Mouse (Mus musculus) liver, embryonic 14.5 days (tissue): ENCODE measurements around the gene Cox19. TPM values are rescaled to one million over a fixed set of nuclear protein-coding genes. Genes with fewer than 3 reads are reported as not detected.
A peak's percentile ranks its signal among the peaks of the same experiment; 100 is the strongest.

Experiments used
- ATAC-seq: fragments of 200-750 bp; cut with Nextera tagmentation; 2 replicates; pipeline ENCODE4 v1.8.0; 2017; ENCODE audit warnings: moderate number of reproducible peaks, mild to moderate bottlenecking, moderate library complexity; ENCODE audit not compliant: insufficient read depth
- DNase-seq, 3 experiments: peaks; one replicate each; pipeline ENCODE4 v3.0.0-alpha.2; 2012 to 2013; ENCODE audit warnings: low read depth in 3 of 3, low spot score in 3 of 3
- H3K27ac ChIP-seq: fragments of 300-500 bp; sonication (generic); 2 replicates; pipeline ENCODE4 v1.5.1; 2014; ENCODE audit warnings: moderate library complexity, mild to moderate bottlenecking, control low read depth, inconsistent platforms
- H3K27me3 ChIP-seq: fragments of 300-500 bp; sonication (generic); 2 replicates; pipeline ENCODE4 v1.6.1; 2014; ENCODE audit warnings: mild to moderate bottlenecking, low read length, moderate library complexity; ENCODE audit not compliant: control insufficient read depth, insufficient read depth
- H3K36me3 ChIP-seq: fragments of 300-500 bp; sonication (generic); replicated peaks from 2 replicates; pipeline ENCODE4 v1.6.1; 2014; ENCODE audit warnings: low read depth; ENCODE audit not compliant: control insufficient read depth, insufficient read depth
- H3K4me1 ChIP-seq, 2 experiments: fragments of 200-500 bp in 1 of 2; fragments of 300-500 bp in 1 of 2; sonication (generic) in 1 of 2; replicated peaks; 2 replicates each; pipeline ENCODE4 v1.6.1; 2012 to 2014; ENCODE audit warnings: antibody characterized with exemption in 1 of 2, inconsistent platforms in 1 of 2, low read length in 1 of 2; ENCODE audit not compliant: control insufficient read depth in 2 of 2, insufficient read depth in 2 of 2
- H3K4me2 ChIP-seq: fragments of 300-500 bp; sonication (generic); 2 replicates; pipeline ENCODE4 v1.6.1; 2014; ENCODE audit warnings: low read depth, mild to moderate bottlenecking, control low read depth, moderate library complexity
- H3K4me3 ChIP-seq, 2 experiments: fragments of 200-500 bp in 1 of 2; fragments of 300-500 bp in 1 of 2; sonication (generic) in 1 of 2; 2 replicates each; pipeline ENCODE4 v1.5.1; 2012 to 2014; ENCODE audit warnings: low read depth in 2 of 2, low read length in 2 of 2, mild to moderate bottlenecking in 2 of 2, control low read depth in 1 of 2, inconsistent platforms in 1 of 2, moderate library complexity in 1 of 2; ENCODE audit not compliant: insufficient read depth in 1 of 2
- H3K9ac ChIP-seq: fragments of 300-500 bp; sonication (generic); replicated peaks from 2 replicates; pipeline ENCODE4 v1.6.1; 2014; ENCODE audit warnings: mild to moderate bottlenecking, control low read depth, moderate library complexity
- H3K9me3 ChIP-seq: fragments of 300-500 bp; sonication (generic); 2 replicates; pipeline ENCODE4 v1.6.1; 2016; ENCODE audit warnings: low read length, mixed read lengths; ENCODE audit not compliant: control insufficient read depth
- CTCF ChIP-seq: IDR thresholded peaks from 2 replicates; pipeline ENCODE4 v1.5.1; 2016; ENCODE audit warnings: antibody characterized with exemption, low read depth, control low read depth
- EP300 ChIP-seq: IDR thresholded peaks from 2 replicates; pipeline ENCODE4 v1.6.1; 2016; ENCODE audit warnings: antibody characterized with exemption, low read depth
- WGBS: fragments of 180-500 bp; shearing (Covaris S2); extraction: QIAGEN DNeasy Blood & Tissue Kit; methylation state at CpG from one replicate; pipeline ENCODE4 v1.1.7; 2014; ENCODE audit not compliant: insufficient replicate concordance; 5-methylcytosine and 5-hydroxymethylcytosine counted together
- polyA plus RNA-seq, 2 experiments: library from polyadenylated mRNA; depleted of rRNA in 1 of 2; stranded (reverse) in 1 of 2; unstranded in 1 of 2; fragments of >200 nt; fragmentation: Nextera tagmentation in 1 of 2; extraction: Ambion mirVana in 1 of 2; gene quantifications; 2 replicates each; pipeline versions ENCODE4 v1.2.1 to v1.2.3; 2012 to 2014

Cox19 gene
- polyA plus RNA-seq (2012; rRNA removed): 22.6 and 23.3 TPM in 2 replicates
- polyA plus RNA-seq (2014; fragmentation: Nextera tagmentation; extraction: Ambion mirVana): 61.4 and 62.3 TPM in 2 replicates

DNA sequence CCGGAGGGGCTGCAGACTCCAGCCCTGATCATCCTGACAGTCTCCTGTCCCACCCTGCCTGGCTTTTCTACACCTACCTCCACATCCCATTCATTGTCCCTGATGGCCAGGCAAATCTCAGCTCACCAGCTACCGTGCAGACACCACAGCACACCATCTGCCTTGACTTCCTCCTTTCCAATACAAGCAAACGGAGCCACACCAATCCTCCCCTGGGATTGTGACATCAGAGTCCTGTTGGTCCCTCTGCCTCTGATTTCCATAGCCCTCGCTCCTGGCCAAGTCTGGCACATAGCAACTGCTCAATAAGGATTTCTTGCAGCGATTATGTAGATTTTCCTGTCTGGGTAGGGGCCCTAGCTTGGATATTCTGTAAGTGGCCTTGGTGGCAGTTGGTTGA lies at the start of gene Cox19:
Cox19 (minus strand) TSS at position 285 of the 400 bp plus-strand sequence.
- no peak within 1 kb of the TSS for H3K4me2 ChIP-seq
- 39% methylated on average over 5 of the region's 5 CpGs for WGBS
- DNase-seq (no peak), ATAC-seq (no peak)
- no peak within 1 kb of the TSS for H3K27ac ChIP-seq
- no peaks in the 10 kb centered on the region for H3K27me3 ChIP-seq
- H3K9ac ChIP-seq: no peak within 1 kb of the TSS; the same call in 1 of the 2 replicates
- no peak within 1 kb of the TSS for H3K4me3 ChIP-seq
- H3K4me1 ChIP-seq: peaks cover 24 to 31% of the 10 kb centered on the region in 2 experiments
- TF ChIP-seq CTCF: no peak
- TF ChIP-seq EP300: no peak
- no peaks in the 10 kb centered on the region for H3K9me3 ChIP-seq
- H3K36me3 ChIP-seq: no peaks in the 10 kb centered on the region

DNA sequence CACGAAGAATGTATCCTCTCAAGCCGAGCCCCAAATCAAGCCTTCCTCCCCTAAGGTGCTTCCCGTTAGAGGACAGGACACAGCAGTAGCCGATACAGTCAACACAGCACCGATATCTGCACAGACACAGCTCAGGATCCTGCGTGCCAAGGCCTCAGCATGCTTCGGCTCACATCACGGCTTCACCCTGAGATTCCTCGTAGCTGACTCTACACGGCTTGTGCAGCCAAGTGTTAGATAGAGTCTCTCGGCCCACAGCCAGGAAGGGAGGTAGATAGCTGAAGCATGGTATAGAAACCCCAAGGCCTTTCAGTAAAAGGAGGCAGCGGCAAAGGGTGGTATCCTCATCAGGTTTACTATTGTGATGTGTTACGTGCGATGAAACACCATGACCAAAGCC lies 48.8 kb upstream of the Cox19 start:
- no peak overlapping the region for H3K27ac ChIP-seq
- no peak for ATAC-seq
- no peak for DNase-seq
- H3K27me3 ChIP-seq: no peaks in the 10 kb centered on the region
- TF ChIP-seq CTCF (no peak), EP300 (no peak)
- peaks cover 13 to 32% of the 10 kb centered on the region in 2 experiments for H3K4me1 ChIP-seq
- peaks cover 9% of the 10 kb centered on the region for H3K36me3 ChIP-seq
- 82% methylated on average over 14 of the region's 14 CpGs for WGBS
- no peak overlapping the region for H3K4me2 ChIP-seq
- H3K9ac ChIP-seq: no peak overlapping the region
- no peak overlapping the region for H3K4me3 ChIP-seq
- no peaks in the 10 kb centered on the region for H3K9me3 ChIP-seq

DNA sequence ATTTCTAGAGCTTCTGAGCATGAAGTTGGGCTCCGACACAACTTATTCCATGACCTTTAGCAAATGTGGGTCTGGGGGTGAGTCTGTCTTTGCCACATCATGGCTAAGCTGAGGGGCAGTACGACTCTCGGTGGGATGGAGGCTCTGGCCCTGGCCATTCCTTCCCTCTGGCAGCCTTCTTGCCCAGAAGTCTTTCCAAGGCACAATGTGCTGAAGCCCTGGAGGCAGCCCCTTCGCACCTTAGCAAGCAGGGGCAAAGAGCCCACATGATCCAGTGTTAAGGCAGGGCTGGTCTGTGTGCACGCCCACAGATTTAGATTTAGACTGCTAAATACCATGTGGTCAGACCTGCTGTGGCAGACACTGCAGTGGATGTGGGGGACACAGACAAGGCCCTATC lies 47.6 kb upstream of the Cox19 start:
- no peak overlapping the region; the same call in 1 of the 2 replicates for H3K4me2 ChIP-seq
- ATAC-seq (no peak), DNase-seq (no peak)
- WGBS: 74% methylated on average over 5 of the region's 5 CpGs
- peaks cover 25 to 32% of the 10 kb centered on the region in 2 experiments for H3K4me1 ChIP-seq
- no peak overlapping the region; the same call in 1 of the 2 replicates for H3K9ac ChIP-seq
- H3K4me3 ChIP-seq: no peak overlapping the region
- no peak overlapping the region for H3K27ac ChIP-seq
- H3K9me3 ChIP-seq: no peaks in the 10 kb centered on the region
- TF ChIP-seq CTCF: no peak
- no peak for TF ChIP-seq EP300
- no peaks in the 10 kb centered on the region for H3K27me3 ChIP-seq
- peaks cover 20% of the 10 kb centered on the region for H3K36me3 ChIP-seq

DNA sequence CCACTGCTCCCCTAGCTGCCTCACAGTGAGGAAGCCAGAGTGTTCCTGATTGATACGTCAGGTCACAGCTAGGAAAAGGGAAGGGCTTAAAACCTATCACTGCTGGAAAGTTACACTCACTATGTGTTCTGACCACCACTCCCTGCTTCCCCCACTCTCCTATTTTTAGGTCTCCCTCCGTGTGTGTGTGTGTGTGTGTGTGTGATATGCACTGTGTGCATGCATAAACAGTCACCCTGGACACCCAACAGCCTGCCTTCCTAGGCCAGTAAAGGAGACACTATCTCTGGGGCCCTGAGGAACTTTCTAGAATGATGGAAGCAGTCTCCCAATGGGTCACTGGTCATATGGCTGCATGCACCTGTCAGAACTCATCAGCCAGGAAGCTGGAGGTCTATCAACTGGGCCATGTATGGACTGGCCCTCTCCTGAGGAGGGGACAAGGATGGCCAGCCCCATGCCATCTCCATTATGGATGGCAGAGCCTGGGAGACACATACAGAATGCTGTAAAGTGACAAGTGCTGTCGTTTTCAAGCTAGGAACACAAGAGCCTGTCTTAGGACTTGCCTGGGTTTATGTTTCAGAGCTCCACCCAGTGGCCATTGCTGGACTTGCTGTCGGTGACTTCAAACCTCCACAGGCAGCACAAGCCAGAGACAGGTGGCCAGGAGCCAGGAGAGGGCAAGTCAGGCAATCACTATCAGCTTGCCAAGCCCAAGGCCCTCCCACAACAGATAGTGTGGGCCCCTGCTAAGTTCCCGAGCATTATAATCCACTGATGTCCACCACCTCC lies 46.9 kb upstream of the Cox19 start:
- Histone ChIP-seq H3K9ac (peak overlapping the region; percentile 14), H3K4me1 (peaks cover 29 to 36% of the 10 kb centered on the region in 2 experiments), H3K9me3 (no peaks in the 10 kb centered on the region), H3K27ac (peak overlapping the region; percentile 48), H3K27me3 (no peaks in the 10 kb centered on the region), H3K4me2 (no peak overlapping the region; the same call in 1 of the 2 replicates), H3K4me3 (no peak overlapping the region), H3K36me3 (peaks cover 26% of the 10 kb centered on the region)
- WGBS: 13% methylated on average over 5 of the region's 5 CpGs
- ATAC-seq (peak; percentile 69), DNase-seq (peak; percentile 87 to 91 (median 87))
- TF ChIP-seq EP300: no peak
- TF ChIP-seq CTCF: peak; percentile 97

DNA sequence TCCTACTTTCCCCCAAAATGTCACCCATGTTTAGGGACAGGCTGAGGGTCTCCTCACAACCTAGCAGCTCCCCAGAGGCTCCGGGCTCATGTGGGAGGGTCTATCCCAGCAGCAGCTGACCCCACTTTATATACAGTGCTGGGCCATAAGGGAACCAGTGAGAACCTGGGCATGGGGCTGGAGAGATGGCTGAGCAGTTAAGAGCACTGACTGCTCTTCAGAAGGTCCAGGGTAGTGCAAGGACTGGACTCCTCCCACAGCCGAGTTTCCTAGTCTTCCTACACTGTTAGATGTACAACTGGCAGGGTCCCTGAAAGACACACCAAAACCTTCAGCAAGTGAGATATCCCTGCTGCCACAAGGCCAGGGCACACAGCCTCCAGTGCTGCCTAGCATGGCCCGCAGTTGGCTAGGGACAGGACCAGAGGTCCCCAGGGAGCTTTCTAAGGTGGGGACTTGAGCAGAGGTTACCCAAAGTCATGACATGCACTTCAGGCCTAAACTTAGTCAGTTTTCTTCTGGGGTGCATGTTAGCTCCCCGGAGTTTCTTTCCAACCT lies 46.2 kb upstream of the Cox19 start:
- Histone ChIP-seq H3K4me1 (peaks cover 29 to 36% of the 10 kb centered on the region in 2 experiments), H3K4me2 (no peak overlapping the region), H3K4me3 (no peak overlapping the region), H3K27ac (peak overlapping the region; percentile 48), H3K27me3 (no peaks in the 10 kb centered on the region), H3K36me3 (peaks cover 34% of the 10 kb centered on the region), H3K9ac (peak overlapping the region; percentile 9; the same call in 1 of the 2 replicates), H3K9me3 (no peaks in the 10 kb centered on the region)
- whole genome bisulfite sequencing: 77% methylated on average over 4 of the region's 4 CpGs
- DNase-seq (no peak), ATAC-seq (no peak)
- no peak for TF ChIP-seq CTCF
- TF ChIP-seq EP300: no peak
